Mouse (Mus musculus): ENCODE measurements around the gene Nlrp1a.
A peak's percentile ranks its signal among the peaks of the same experiment; 100 is the strongest.

The Nlrp1a gene

DNA sequence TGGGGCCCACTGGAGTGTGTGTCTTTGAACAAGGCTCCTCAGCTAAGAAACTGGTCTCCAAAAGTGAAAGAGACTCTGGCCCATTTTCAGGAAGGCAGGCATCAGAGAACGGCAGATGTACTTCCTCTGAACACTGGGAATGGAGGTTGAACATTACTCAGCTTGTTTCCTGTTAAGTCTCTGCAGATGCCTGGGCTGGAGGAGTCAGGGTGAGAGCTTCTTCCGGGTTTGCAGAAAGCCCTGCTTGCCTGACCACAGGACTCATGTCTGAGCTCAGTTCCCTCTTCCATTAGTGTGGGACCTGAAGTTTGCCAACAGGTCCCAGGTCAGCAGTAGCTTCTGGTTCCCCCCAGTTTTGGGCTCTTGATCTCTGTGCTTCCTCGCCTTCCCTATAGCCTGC is at the start of gene Nlrp1a:
Gene Nlrp1a, minus strand, starts transcription at position 44 of the 400 bp plus-strand sequence.
- peak; percentile 4 to 20 for DNase-seq (ENCODE audit: low spot score in 2 of 2)

DNA sequence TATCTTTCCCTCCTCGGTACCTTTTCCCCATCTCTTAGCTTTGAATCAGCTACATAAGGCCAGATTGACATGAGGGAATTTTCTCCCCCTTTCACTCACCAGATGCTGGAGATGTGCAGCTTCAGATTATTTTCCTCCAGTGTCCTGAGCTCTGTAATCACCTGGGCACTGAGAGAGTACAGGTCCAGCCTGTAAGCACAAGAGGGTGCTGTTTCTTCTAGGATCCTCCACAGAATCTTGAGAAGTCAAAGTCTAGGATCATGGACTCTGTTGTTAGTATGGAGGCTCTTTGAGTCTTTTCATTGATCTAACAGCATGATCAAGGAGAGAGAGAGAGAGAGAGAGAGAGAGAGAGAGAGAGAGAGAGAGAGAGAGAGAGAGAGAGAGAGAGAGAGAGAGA is 25.1 kb upstream of the Nlrp1a start:
- no peak for DNase-seq (ENCODE audit: low spot score in 2 of 2)

DNA sequence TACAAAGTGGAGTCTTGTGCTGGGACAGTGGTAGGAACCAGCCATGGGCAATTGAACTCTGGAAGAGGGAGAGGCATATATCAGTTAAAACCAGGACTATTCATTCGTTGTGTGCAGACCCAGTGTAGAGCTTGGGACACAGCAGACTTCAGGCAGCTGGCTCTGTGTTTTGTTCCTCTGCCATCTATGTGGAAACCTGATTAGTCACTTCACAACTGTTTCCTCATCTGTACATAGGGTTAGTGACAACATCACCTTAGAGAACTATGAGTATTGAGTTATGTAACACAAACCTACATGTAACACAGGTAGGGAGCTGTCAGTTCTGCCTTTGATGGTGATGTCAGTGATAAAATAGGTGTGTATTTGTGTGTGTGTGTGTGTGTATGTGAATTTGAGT is 19.6 kb upstream of the Nlrp1a start:
- no peak for DNase-seq (ENCODE audit: low spot score in 2 of 2)

DNA sequence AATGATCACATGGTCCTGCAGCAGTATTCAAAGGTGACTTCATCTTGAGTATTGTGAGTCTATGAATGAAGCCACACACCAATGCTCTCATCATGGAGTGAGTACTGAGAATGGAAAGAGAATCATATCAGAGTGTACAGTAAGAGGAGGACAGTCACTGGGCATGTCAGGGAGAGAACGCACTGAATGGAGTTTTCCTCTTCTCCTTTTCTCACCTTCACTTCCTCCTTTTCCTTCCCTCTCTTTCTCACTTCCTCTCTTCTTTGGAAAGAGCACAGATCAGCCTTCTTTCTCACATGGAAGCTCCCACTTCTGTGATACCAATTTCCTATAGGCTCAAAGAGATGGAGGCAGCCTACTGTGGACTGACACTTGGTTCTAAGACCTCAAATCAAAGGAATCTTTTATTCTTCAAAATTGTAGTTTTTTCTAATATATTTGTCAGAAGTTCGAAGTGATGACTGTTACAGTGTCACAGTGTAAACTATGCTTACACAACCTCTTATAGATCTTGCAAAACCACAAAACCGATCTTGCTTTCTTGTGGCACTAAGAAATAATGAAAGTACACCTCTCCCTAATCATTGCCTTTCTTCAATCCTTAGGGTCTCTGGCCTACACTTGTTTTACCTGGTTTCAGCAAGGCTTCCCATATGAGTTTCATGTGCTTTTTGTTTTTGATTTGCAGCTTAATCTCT is 15.1 kb upstream of the Nlrp1a start:
- DNase-seq (ENCODE audit: low spot score in 2 of 2), result no peak

DNA sequence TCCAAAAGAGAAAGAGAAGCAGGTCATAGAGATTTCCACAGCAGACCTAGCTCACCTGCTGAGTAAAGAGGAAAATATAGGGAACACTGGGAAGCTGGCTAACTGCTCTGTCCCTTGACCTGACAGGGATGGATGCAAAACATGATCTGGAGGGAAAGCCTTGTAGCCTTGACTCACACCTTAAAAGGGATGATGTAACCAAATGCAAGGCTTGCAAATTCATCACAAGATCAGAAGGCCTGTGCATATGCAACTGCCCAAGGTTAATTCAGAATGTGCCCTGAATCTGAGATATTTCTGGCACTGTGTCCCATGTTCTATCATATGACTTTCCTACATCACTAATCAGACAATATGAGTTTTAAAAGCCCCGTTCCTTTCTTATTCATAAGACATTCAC is 10.8 kb upstream of the Nlrp1a start:
- DNase-seq (ENCODE audit: low spot score in 2 of 2), result no peak

DNA sequence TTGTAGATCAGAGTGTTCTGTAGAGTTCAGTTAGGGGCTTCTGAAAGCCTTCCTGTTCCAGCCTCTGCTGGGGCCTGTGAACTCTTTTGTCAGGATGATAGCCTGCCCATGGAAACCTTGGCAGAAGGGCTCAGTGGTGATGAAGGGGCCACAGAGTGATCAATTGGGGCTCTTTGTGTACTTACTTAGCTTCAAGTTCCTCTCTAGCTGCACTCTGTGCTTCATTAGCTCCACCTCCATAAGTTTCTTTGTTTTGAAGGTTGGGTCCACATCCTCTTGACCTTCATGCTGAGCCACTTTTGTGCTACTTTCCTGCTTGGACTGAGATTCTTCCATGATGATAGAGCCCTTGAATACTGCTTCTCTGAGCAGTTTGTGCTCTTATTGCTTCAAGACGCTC is 2.5 kb downstream of the Nlrp1a start:
- no peak for DNase-seq (ENCODE audit: low spot score in 2 of 2)

DNA sequence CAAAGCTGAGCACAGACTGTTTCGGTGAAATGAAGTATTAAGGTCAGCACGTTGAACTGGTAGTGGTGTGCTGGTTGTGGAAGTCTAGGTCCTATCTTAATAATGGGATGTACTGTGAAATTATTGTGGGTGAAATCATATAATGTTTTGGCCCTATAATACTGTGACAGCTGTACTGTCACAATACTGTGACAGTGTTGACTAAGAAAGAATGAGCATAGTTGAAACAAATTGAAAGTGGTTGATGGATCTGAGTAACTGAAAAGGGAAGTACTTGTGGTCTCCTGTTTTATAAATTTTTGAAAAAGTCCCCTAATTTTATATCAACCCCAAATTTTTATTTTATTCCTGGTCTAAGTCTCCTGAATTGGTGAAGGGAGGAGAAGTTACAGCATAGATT is 37.4 kb downstream of the Nlrp1a start:
- no peak for DNase-seq (ENCODE audit: low spot score in 2 of 2)

DNA sequence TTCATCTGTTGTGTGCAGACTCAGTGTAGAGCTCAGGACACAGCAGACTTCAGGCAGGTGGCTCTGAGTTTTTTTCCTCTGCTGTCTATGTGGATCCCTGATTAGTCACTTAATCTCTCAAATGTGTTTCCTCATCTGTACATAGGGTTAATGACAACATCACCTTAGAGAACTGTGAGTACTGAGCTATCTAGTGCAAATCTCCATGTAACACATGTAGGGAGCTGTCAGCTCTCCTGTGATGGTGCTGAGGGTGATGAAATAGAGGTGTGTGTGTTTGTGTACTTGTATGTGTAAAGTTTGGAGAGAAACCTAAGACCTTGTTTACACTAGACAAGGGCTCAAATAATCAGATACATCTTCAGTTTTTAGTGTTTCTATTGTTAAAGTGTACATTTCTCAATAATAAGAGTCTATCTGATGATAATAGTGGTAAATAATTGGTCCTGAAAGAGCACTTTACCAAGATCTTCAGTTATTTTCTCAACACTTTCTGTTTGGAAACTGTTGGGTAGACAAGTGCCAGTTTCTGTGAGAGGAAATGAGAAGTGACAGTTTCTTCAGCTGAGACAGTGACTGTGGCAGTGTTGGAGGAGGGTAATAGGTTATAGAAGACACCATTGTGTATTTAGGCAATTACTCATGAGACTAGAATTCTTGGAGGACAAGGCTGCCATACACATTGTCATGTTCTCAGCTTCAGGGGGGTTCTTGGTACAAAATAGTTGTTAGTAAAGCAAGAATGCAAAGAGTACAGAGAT is 38.1 kb downstream of the Nlrp1a start:
- DNase-seq (ENCODE audit: low spot score in 2 of 2), result no peak

DNA sequence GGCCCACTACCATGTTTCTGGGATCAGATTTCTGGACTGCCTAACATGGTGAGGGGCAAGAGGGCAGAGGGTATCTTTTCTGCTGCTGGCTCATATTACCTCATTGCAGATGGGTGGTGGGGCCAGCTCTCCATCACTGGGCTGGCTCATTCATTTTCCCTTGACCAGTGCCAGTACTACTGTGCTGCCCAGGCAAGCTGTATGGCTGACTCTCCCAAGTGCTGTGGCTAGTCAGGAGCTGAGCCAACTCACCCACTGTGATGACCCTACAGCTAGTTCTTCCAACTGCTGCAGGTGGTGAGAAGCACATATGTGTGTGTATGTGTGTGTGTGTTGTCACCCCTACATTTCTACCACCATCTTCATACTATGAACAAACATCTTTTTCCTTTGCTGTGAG is 40.6 kb downstream of the Nlrp1a start:
- no peak for DNase-seq (ENCODE audit: low spot score in 2 of 2)

DNA sequence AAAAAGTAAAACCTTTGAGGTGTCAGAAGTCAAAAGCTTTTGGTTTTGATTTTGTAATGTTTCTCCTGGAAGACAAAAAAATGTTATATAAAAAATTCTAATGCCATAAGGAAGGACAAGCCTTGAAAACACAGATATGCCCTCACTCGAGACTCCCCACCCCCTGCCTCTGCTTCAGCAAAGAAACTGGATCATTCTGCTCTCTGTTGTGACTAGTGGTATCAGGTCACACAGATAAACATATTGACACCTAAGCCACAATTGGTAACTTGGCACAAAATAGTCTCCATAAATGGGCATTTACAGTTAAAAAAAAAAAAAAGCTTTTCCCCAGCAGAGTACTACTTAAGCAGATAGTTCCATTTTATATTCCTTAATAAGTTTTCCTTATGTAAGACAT is 68.2 kb downstream of the Nlrp1a start:
- no peak for DNase-seq (ENCODE audit: low spot score in 2 of 2)

DNA sequence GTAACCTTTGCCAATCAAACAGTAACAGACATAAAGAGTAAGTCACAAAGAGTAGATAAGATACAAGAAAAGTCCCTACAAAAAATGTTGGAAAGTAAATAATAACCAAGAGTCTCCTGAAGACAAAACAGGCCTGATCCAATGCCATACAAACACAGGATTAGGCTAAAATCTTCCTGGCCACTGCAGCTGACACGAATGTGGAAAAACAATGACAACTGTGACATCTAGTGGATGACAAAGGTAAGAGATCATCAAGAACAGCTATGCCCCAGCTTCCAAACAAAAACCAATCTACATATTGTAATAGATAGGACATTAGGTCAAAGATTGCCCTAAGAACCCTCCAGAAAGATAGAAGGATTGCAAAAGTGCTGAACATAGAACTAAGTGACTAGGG is 92.0 kb downstream of the Nlrp1a start:
- DNase-seq (ENCODE audit: low spot score in 2 of 2), result no peak

All from thymus, postnatal 10 days (tissue).